Mouse (Mus musculus) brain, embryonic 14.5 days (tissue): ENCODE data around the gene Erlec1.

Source experiments
- CTCF ChIP-seq: fragments of 200-500 bp; IDR thresholded peaks from 2 replicates; pipeline ENCODE4 v1.5.1; 2012; ENCODE audit warnings: inconsistent platforms, mild to moderate bottlenecking, moderate library complexity, borderline replicate concordance; ENCODE audit not compliant: insufficient read depth, insufficient read length; ENCODE audit errors: extremely low read depth
- POLR2A ChIP-seq: fragments of 200-500 bp; IDR thresholded peaks from 2 replicates; pipeline ENCODE4 v1.6.1; 2012; ENCODE audit warnings: mild to moderate bottlenecking, inconsistent platforms, borderline replicate concordance; ENCODE audit not compliant: poor library complexity, insufficient read depth, insufficient read length, severe bottlenecking; ENCODE audit errors: extremely low read depth

GRCm38 (mm10) chr11:30985877-30986624 lies 31.9 kb upstream of the Erlec1 start, which contains the start of gene Chac2:
- TF ChIP-seq CTCF (no peak), POLR2A (peak; percentile 58; the same call in 1 of the 2 replicates)
